Mouse (Mus musculus) stomach, postnatal 0 days (tissue): ENCODE data around the gene Sar1b.

Experiments
- CTCF ChIP-seq: IDR thresholded peaks from 2 replicates; pipeline ENCODE4 v1.5.1; 2016; ENCODE audit warnings: antibody characterized with exemption, low read depth, mild to moderate bottlenecking, moderate library complexity
- EP300 ChIP-seq: optimal IDR thresholded peaks from 2 replicates; pipeline ENCODE3; 2016; ENCODE audit warnings: antibody characterized with exemption

DNA sequence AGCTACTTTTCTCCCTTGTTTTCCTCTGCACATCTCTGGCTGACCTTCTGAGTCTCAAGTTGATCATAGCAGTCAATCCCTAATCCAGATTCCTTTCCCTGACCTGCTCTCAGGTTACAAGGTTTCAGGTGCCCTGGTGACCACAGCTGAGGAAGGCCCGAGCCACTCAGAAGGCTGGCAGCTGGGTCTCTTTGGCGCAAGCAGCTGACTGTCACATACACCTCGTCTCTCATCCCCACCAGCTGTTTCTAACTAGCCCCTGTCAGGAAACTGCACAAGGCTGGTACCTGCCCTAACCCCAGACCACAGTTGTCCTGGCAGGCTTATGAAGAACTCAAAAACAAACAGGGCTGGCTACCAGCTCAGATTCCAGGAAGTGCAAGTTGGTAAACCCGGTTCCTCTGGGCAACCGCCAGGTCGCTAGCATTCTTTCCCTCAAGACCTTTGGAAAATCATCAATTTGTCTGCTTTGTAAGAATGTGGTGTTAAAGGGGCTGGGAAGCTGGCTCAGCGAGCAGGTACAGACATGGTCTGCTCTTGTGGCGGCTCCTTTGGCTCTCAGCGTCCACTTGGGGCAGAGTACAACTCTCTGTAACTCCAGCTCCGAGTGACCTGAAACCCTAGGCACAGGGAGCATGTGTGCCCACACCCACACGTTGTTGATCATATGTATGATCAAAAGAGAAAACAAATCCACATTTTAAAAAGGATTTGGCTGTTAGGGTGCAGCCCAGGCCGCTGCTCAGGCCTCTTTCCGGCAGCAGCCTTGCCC lies 43.8 kb downstream of the Sar1b start:
- TF ChIP-seq CTCF: peak; percentile 15; the same call in 1 of the 2 replicates
- TF ChIP-seq EP300: no peak
